Mouse (Mus musculus) midbrain, embryonic 11.5 days (tissue): ENCODE data around the gene Klhl31. TPM values are rescaled to one million over a fixed set of nuclear protein-coding genes. Genes with fewer than 3 reads are reported as not detected.

ENCODE experiments used
- ATAC-seq: fragments of 200-750 bp; cut with Nextera tagmentation; 2 replicates; pipeline ENCODE4 v1.8.0; 2017; ENCODE audit warnings: moderate TSS enrichment, moderate library complexity; ENCODE audit not compliant: low FRiP score
- DNase-seq: peaks from one replicate; pipeline ENCODE4 v3.0.0; 2015; ENCODE audit warnings: low spot score; ENCODE audit errors: missing footprints
- H3K27ac ChIP-seq: fragments of 300-500 bp; sonication (generic); 2 replicates; pipeline ENCODE4 v1.5.1; 2014; ENCODE audit warnings: low read depth, low read length
- H3K27me3 ChIP-seq: fragments of 300-500 bp; sonication (generic); 2 replicates; pipeline ENCODE4 v1.6.1; 2014; ENCODE audit warnings: mild to moderate bottlenecking, low read length, moderate library complexity, mixed read lengths; ENCODE audit not compliant: control insufficient read depth, insufficient read depth
- H3K36me3 ChIP-seq: fragments of 300-500 bp; sonication (generic); 2 replicates; pipeline ENCODE4 v1.6.1; 2014; ENCODE audit warnings: mild to moderate bottlenecking, low read length, moderate library complexity, mixed read lengths; ENCODE audit not compliant: control insufficient read depth, insufficient read depth
- H3K4me1 ChIP-seq: fragments of 300-500 bp; sonication (generic); 2 replicates; pipeline ENCODE4 v1.6.1; 2014; ENCODE audit warnings: low read length; ENCODE audit not compliant: control insufficient read depth, insufficient read depth
- H3K4me2 ChIP-seq: fragments of 300-500 bp; sonication (generic); 2 replicates; pipeline ENCODE4 v1.6.1; 2014; ENCODE audit warnings: mild to moderate bottlenecking, moderate library complexity
- H3K4me3 ChIP-seq: fragments of 300-500 bp; sonication (generic); 2 replicates; pipeline ENCODE4 v1.5.1; 2014; ENCODE audit warnings: low read depth, low read length
- H3K9ac ChIP-seq: fragments of 300-500 bp; sonication (generic); 2 replicates; pipeline ENCODE4 v1.6.1; 2014; ENCODE audit warnings: low read length
- H3K9me3 ChIP-seq: fragments of 300-500 bp; sonication (generic); 2 replicates; pipeline ENCODE4 v1.6.1; 2016; ENCODE audit warnings: low read length; ENCODE audit not compliant: control insufficient read depth
- WGBS: fragments of 180-500 bp; shearing (Covaris S2); extraction: QIAGEN DNeasy Blood & Tissue Kit; methylation state at CpG from one replicate; pipeline ENCODE4 v1.1.7; 2014; 5-methylcytosine and 5-hydroxymethylcytosine counted together
- polyA plus RNA-seq: library from polyadenylated mRNA; unstranded; fragments of >200 nt; fragmentation: Nextera tagmentation; extraction: Ambion mirVana; gene quantifications from 2 replicates; pipeline ENCODE4 v1.2.1, GENCODE M21; 2014

Gene Klhl31
- polyA plus RNA-seq, 1 experiment from 2014 or later = 0.14 TPM

DNA sequence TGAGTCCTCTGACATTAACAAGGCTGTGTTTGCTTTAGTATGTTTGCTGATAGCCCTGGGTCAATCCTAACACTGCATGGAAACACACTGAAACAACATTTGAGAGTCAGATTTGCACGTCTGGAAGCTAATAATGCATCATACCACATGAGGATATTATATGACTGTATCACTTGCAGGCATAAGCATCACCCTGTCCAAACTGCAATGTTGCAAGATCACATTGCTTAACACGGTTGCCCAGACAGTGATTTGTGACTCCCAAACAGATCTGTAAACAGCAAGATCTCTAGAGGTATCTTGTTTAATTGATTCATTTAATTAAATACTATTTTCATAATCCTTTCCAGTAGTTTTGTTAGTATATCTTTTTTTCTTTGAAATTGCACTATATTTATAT lies 17.9 kb upstream of the Klhl31 start:
- Histone ChIP-seq H3K4me1 (no peaks in the 10 kb centered on the region), H3K27ac (no peak overlapping the region), H3K9me3 (peaks cover 3% of the 10 kb centered on the region; the same call in 1 of the 2 replicates), H3K27me3 (no peaks in the 10 kb centered on the region), H3K9ac (no peak overlapping the region), H3K36me3 (no peaks in the 10 kb centered on the region), H3K4me2 (no peak overlapping the region), H3K4me3 (no peak overlapping the region)
- ATAC-seq = no peak
- WGBS = 83% methylated on average over 2 of the region's 2 CpGs
- DNase-seq = no peak

DNA sequence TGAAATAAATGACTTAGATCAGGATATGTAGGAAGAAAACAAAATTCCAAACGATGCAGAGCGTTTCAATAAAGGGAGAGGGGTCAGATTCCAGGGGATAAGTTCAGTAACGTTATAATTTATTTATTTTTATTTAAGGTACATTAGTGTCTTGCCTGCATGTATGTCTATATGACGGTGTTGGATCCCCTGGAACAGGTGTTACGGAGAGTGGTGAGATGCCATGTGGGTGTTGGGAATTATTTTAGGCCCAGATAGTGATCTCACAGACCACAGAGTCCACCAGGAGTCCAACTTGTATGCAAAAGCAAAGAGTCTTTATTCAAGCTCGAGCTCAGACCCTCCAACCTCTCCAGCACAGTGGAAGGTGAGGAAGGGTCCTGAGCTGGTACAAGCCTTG lies 16.2 kb upstream of the Klhl31 start:
- ATAC-seq (no peak), DNase-seq (peak; percentile 59)
- H3K4me3 ChIP-seq = no peak overlapping the region
- no peaks in the 10 kb centered on the region for H3K27me3 ChIP-seq
- H3K4me2 ChIP-seq = no peak overlapping the region
- WGBS = 90% methylated on average over 6 of the region's 6 CpGs
- no peaks in the 10 kb centered on the region for H3K4me1 ChIP-seq
- H3K27ac ChIP-seq = no peak overlapping the region
- no peak overlapping the region for H3K9ac ChIP-seq
- H3K9me3 ChIP-seq = no peaks in the 10 kb centered on the region
- no peaks in the 10 kb centered on the region for H3K36me3 ChIP-seq

DNA sequence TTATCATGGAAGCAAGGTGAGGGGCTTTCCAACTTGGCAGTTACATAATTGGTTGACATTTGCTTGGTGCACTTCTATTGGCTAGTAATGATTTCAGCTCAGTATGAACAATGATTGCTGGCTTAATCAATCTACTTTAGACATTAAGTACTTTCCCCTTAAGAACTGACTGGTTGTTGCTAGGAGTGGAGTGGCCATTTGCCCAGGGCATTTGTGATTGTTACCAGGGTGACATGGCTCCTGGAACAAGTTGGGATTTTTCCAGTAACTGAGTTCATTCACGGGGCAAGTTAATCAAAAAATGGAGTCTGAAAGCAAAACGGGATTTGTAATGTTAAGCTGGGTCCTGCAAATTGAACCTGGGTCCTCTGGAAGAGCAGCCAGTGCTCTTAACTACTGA lies 15.8 kb upstream of the Klhl31 start:
- Histone ChIP-seq H3K4me1 (no peaks in the 10 kb centered on the region), H3K4me3 (no peak overlapping the region), H3K9me3 (no peaks in the 10 kb centered on the region), H3K4me2 (no peak overlapping the region), H3K36me3 (no peaks in the 10 kb centered on the region), H3K27ac (no peak overlapping the region), H3K27me3 (no peaks in the 10 kb centered on the region), H3K9ac (no peak overlapping the region)
- ATAC-seq (no peak), DNase-seq (peak; percentile 14)
- WGBS = 72% methylated on average over 2 of the region's 2 CpGs

DNA sequence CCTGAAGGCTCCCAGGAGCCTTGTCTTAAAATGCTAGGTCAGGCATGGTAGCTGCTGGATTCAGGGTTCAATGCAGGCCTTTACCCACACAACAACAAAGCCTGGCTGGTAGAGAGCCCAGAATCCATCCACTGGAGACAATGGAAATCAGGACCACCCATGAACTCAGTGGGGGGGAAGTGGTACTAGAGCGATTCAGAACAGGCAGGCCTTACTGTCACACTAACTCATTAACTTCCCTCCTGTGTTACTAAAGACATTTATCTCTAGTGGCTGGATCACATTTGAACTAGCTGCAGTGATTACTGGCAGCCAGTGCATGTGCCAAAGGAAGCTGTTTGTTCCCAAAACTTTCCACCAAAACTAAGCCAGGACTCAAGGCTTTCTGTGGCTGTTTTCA lies 13.4 kb upstream of the Klhl31 start:
- Histone ChIP-seq H3K4me2 (no peak overlapping the region), H3K9ac (no peak overlapping the region), H3K4me1 (no peaks in the 10 kb centered on the region), H3K36me3 (no peaks in the 10 kb centered on the region), H3K9me3 (no peaks in the 10 kb centered on the region), H3K27me3 (no peaks in the 10 kb centered on the region), H3K4me3 (no peak overlapping the region), H3K27ac (no peak overlapping the region)
- no peak for ATAC-seq
- peak; percentile 73 for DNase-seq
- 18% methylated on average over 1 of the region's 1 CpGs for WGBS

DNA sequence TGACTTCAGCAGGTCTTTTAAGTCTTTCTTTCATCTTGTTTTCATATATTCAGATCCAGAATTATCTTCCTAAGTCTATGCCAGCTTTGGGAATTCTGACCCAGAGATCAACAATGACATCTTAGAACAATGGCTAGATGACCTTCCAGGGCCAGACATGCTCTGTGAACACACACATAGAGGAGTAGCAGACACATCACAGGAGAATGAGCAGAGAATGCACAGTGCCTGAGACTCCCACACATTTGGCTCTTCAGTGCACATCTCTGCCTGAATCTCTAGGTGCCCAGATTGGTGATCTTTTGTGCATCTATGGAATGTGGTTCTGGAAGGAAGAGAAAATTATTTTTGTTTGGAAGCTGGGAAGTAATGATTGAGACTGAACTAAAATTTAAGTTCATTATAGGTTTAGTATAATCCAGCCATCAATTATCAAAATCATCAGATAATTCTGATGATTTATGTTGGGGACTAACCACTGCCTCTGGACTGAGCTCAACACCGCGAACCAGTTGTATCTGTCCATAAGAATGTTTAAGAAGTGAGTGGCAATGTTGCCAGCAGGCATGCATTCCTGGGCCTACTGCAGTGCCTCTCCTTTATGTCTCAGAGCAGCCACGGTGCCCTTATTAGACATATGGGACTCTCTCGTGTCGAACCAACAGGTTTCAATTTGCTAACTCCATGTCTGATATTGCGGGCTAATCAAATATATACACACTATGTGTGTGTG lies 12.8 kb upstream of the Klhl31 start:
- no peaks in the 10 kb centered on the region for H3K4me1 ChIP-seq
- H3K4me2 ChIP-seq = no peak overlapping the region
- WGBS = 88% methylated on average over 6 of the region's 6 CpGs
- no peaks in the 10 kb centered on the region for H3K36me3 ChIP-seq
- peak; percentile 80 for DNase-seq
- no peak overlapping the region for H3K4me3 ChIP-seq
- no peak for ATAC-seq
- no peak overlapping the region for H3K27ac ChIP-seq
- no peaks in the 10 kb centered on the region for H3K27me3 ChIP-seq
- H3K9me3 ChIP-seq = no peaks in the 10 kb centered on the region
- H3K9ac ChIP-seq = no peak overlapping the region

DNA sequence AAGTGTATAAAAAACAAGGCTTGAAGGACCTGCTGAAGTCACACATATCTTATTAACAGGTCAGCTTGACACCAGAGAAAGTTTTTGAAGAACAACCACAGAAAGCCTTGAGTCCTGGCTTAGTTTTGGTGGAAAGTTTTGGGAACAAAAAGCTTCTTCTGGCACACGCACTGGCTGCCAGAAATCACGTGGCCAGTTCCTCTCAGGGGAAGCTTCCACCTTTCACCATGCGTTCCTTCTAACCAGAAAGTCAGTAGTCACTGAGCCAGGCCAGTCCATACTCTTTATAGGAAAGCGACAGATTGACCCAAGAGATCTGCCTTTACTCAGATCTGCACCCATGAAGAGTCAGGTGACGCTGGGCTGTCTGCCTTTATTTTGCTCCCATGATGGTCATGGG lies 12.1 kb upstream of the Klhl31 start:
- Histone ChIP-seq H3K4me2 (no peak overlapping the region), H3K4me1 (no peaks in the 10 kb centered on the region), H3K27me3 (no peaks in the 10 kb centered on the region), H3K9me3 (no peaks in the 10 kb centered on the region), H3K4me3 (no peak overlapping the region), H3K9ac (no peak overlapping the region), H3K36me3 (no peaks in the 10 kb centered on the region), H3K27ac (no peak overlapping the region)
- DNase-seq (no peak), ATAC-seq (no peak)
- WGBS = 90% methylated on average over 5 of the region's 5 CpGs

DNA sequence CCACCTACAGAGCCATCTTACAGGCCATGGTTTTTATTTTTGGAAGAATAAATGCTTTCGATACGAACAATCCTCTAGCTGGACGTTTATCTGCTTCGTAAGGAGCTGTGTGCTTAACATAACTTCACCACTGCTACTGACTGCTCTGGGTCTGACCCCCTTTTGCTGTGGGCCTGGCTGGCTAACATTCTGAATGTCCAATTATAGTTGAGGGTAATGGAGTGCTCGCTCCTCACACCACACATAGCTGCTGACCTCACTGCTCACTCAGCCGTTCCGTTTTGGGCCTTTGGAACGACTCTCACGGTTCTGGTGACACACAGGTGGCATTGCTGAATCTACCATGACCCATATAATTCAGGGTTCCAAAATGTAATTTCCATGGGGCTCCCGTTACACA lies 7.6 kb upstream of the Klhl31 start:
- no peak for ATAC-seq
- 87% methylated on average over 10 of the region's 10 CpGs for WGBS

DNA sequence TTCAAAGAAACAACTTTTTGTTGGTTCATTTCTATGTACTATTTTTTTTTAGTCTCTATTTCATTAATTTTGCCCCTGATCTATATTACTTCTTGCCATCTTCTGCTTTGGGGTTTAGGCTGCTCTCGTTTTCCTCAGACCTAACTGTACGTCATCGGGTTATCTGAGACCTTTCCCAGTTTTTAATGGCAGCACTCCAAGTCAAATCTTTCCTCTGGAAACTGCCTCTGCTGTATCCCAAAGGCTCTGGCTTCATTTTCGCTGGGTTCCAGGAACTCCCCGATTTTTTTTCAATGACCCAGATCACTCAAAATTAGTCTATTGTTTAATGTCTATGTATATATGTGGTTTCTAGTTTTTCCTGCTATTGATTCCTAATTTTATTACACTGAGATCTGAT lies 6.6 kb upstream of the Klhl31 start:
- Histone ChIP-seq H3K27me3 (no peaks in the 10 kb centered on the region), H3K27ac (no peak overlapping the region), H3K36me3 (no peaks in the 10 kb centered on the region), H3K4me2 (no peak overlapping the region), H3K9ac (no peak overlapping the region), H3K4me3 (no peak overlapping the region), H3K9me3 (no peaks in the 10 kb centered on the region), H3K4me1 (no peaks in the 10 kb centered on the region)
- peak; percentile 35 for DNase-seq
- 85% methylated on average over 5 of the region's 5 CpGs for WGBS
- no peak for ATAC-seq

More for the DNA sequence above, 7.6 kb upstream of the Klhl31 start:
- no peaks in the 10 kb centered on the region for H3K36me3 ChIP-seq
- H3K27me3 ChIP-seq = no peaks in the 10 kb centered on the region
- DNase-seq = no peak
- H3K9me3 ChIP-seq = no peaks in the 10 kb centered on the region
- no peaks in the 10 kb centered on the region for H3K4me1 ChIP-seq
- H3K4me2 ChIP-seq = no peak overlapping the region
- H3K4me3 ChIP-seq = no peak overlapping the region
- no peak overlapping the region for H3K27ac ChIP-seq
- H3K9ac ChIP-seq = no peak overlapping the region

DNA sequence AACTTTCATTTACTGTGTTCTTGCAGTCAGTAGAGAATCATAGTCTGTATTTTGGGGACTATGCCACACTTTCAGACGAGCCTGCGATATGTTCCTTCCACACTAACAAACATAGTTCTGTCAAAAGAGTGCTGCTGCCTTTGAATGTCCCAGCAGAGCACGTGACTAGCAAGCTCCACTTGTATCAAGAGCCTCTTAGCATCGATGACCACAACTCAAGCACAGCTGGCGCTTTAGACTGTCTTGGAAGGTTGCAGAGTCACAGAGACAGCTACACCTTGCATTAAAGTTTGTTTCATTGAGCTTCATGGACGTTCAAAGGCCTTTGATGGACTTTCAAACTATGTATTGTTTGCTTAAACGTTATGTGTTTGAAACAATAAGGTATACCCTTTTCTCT lies 5.5 kb upstream of the Klhl31 start:
- H3K4me2 ChIP-seq = no peak overlapping the region

More for the DNA sequence above, 5.5 kb upstream of the Klhl31 start:
- Histone ChIP-seq H3K27ac (no peak overlapping the region), H3K27me3 (no peaks in the 10 kb centered on the region), H3K36me3 (no peaks in the 10 kb centered on the region), H3K4me1 (no peaks in the 10 kb centered on the region), H3K9ac (no peak overlapping the region), H3K4me3 (no peak overlapping the region), H3K9me3 (no peaks in the 10 kb centered on the region)
- peak; percentile 70 for DNase-seq
- WGBS = 83% methylated on average over 7 of the region's 7 CpGs
- ATAC-seq = no peak
